Mouse (Mus musculus) gastrocnemius, postnatal 25 days (tissue): ENCODE results near the gene Fam171a1. TPM values are rescaled to one million over a fixed set of nuclear protein-coding genes. Genes with fewer than 3 reads are reported as not detected.

ENCODE experiments used
- DNase-seq: peaks from one replicate; pipeline ENCODE4 v3.0.0; 2022
- total RNA-seq, 2 experiments: library from RNA; stranded (reverse); gene quantifications; 1 replicate in 1 of 2; 2 replicates in 1 of 2; pipeline ENCODE4 v1.2.3; 2021

Fam171a1 gene
- total RNA-seq, 2 experiments from 2014 or later: 3.9 to 4.7 TPM

- no peak for DNase-seq
Measured at GRCm38 (mm10) chr2:3138308-3138707, 24.3 kb downstream of the Fam171a1 start.

DNA sequence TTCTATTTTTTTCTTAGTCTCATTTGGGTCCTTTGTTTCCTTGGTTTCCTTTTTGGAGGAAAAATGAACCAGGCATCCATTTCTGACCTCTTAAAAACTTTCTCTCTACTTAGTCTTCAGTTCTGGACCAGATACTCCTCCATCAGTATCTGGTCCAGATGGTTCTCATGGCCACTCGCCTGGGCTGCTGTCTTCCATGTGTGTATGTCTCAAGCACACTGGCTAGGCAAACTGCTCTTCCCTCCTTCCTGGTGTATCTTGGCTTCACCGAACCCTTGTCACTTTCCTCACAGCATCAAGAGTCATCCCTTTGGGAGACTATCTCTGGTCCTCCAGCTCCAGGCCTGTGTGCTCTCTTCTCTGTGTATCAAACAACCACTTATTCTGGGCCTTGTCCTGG, 25.0 kb downstream of the Fam171a1 start:
- DNase-seq: no peak

- DNase-seq: no peak
Measured at GRCm38 (mm10) chr2:3139578-3139977, 25.6 kb downstream of the Fam171a1 start.

GRCm38 (mm10) chr2:3140585-3140984, 26.6 kb downstream of the Fam171a1 start:
- no peak for DNase-seq

- DNase-seq: no peak
Measured at GRCm38 (mm10) chr2:3141804-3142203, 27.8 kb downstream of the Fam171a1 start.

DNA sequence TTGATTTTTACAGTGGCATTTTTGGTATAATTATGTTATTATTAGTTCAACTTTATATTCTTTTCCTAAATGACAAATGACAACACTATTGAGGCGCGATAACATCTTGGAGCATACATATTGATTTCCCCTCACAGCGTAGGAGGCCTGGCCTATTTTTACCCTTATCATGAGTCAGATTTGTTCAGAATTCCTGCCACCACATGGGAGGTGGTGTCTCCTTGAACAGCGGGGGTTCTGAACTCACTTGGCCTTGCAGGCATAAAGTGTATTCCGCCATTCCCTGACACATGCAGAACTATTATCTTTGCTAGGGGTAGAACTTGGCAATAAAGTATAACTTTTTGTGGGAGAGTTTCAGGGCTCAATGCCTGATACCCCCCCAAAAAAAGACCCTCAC, 30.3 kb downstream of the Fam171a1 start:
- no peak for DNase-seq

DNA sequence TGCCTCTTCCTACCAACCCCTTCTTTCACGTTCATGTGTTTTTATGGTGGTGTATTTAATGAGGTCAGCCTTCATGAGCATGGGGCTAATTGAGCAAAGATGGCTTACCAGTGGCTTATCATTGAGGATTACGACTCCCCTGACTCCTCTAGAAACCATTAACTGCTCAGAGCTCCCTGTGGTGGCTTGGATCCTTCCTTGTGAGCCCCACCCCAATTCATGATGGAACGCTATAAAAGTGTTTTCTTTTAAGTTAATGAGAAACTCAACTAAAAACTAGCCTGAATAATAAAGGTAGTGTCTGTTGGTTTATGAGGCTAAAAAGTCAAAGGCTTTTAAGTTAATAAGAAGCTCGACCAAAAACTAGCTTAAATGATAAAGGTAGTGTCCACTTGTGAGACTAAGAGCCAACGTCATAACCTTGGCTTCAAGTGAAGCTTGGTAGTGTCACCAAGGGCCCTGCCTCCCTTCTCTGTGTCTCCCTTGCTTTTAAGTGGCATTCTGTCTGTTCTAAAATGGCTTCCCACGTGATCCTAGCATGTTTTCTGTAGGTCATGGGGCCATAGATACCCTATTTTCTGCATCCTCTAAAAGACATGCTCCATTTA, 33.6 kb downstream of the Fam171a1 start:
- DNase-seq: no peak

GRCm38 (mm10) chr2:3148731-3149130, 34.7 kb downstream of the Fam171a1 start:
- DNase-seq: no peak

DNA sequence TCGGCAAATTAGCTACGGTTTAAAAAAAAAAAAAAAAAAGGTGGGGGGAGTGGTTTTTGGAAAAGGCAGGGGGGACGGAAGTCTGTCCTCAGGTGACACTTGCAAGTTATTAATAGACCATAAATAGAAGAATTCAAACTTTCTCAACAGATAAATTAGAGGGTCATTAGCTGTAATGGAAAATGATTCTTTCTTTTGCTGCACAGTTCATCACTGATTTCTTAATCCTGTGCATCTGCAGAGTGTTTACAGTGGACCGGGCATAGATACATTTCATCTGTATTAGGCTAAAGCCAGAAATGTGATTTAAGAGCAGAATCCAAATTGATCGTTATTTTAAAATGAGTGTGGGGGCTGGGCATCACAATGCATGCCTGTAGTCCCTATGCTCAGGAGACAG, 36.3 kb downstream of the Fam171a1 start:
- no peak for DNase-seq

- DNase-seq: no peak
Measured at GRCm38 (mm10) chr2:3151336-3151735, 37.3 kb downstream of the Fam171a1 start.

- no peak for DNase-seq
Measured at GRCm38 (mm10) chr2:3154091-3154665, 40.2 kb downstream of the Fam171a1 start.

DNA sequence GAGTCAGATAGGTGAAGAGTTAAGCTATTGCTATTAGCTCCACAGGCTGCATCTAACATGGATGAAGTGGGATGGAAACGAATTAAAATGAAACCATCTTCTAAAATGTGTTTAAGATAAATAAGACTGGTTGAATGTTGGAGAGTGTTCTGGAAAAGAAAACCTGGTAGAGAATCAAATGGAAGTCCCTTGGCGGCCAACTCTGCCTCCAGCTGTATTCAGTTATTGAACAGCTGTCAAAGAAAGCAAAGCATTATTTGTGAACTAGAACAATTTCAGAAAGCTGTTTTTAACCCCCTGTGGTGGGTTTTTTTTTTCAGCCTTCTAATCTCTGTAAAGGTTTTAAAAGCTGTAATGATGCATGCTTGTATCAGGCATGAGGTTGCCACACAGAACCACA, 41.0 kb downstream of the Fam171a1 start:
- DNase-seq: no peak

DNA sequence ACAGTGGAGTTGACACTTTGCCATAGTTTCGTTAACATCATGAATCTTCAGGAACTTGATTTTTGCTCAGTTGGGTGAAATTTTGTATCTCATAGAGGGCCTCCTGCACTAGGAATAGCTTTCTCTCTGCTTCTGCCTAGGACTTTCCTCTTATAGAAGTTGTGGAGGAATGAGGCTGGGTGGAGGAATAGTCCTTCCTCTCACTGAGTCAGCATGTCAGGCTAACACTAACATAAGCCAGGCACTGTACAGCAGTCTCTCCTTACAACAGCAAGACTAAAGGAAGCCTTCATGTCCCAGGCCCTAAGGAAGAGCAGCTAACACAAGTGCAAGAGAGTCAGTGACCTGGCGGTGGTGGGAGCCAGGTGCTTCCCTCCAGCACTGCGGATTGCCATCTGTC, 43.0 kb downstream of the Fam171a1 start:
- DNase-seq: no peak

- DNase-seq: no peak
Measured at GRCm38 (mm10) chr2:3157661-3158344, 43.8 kb downstream of the Fam171a1 start.

DNA sequence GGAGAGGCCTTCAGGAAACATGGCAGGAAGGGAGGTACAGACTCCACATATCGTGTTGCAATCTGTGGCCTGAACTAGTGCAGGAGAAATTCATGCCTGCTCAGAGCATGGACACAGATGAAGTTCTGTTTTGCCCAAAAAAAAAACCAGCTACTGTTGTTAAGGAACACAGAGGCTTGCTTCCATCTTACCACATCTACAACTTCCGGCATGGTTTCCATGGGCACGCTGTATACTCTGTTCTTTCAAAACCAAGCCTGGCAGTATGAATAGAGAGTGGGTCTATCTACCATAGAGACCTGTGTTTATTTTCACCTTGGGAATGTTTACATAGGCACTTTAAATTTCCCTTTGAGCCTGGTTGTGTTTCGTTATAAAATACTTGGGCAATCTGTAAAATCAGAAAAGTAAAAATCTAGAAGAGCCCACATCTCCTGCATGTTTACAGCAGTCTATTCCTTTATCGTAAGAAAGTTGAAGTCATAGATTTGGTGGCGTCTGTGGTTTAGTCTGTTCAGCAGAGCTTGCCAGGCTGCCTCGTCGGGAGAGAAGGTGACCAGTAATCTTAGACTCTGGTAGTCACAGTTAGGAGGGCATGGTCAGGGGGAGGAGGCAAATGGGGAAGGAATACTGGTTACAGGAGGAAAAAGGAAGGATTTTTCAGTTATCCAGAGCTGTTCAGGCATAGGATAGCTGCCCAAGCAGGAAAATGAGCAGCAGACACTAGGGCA, 44.8 kb downstream of the Fam171a1 start:
- no peak for DNase-seq

GRCm38 (mm10) chr2:3161578-3161977, 47.6 kb downstream of the Fam171a1 start:
- DNase-seq: no peak

DNA sequence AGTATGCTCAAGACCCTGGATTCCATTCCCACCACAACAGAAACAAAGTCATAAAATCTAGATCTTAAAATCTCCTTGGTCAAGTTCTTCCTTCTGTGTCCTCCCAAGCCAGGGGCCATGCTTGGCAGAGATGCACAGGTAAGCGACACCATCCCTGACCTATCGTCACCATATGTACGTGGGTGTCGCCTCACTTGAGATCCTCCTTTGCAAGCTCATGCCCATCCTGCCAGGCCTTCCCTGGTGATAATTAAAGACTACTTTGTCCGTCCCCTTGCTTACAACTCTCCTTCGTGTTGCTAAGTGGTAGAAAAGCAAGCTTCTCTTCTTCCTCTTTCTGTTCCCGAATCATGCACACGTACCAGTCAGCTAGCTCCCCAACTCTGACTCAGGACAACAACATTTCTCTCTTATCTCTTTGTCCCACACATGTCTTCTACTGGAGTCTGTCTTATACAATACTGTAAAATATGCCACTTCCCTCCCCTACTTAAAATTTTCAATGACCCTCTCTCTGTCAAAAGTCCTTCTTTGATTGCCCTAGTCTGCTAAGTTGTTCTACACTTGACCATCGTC, 49.6 kb downstream of the Fam171a1 start:
- DNase-seq: no peak

GRCm38 (mm10) chr2:3165037-3165600, 51.1 kb downstream of the Fam171a1 start:
- no peak for DNase-seq

DNA sequence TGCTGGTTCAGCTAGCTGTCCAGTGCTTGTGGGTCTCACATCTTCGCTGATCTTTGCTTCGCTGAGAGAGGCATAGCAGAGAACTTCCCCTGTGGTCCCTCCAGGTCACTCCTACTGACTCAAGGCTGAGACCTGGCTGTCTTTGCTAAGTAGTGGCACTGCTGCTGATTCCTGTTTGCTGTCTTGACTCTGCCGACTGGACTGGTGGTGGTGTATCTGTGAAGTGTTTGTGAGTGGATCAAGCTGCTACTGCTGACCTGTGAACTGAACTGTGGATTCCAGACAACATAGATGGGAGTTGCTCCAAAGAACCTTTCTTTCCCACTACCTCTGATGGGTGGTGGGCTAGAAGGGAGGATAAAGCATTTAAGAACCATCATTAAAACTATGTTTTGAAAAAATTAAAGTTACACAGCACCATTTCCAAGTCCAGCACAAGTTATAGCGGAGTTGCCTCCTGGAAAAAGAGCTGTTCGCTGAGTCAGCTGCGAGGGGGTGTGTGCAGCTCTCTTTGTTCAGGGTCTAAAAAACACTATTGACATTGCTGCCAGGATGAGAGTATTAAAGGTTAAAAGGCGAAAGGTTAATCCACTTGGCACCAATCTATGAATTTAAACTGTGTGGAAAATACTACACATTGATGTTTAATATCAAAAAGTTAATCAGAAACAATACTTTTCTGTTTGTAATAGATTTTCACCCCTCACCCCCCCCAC, 52.0 kb downstream of the Fam171a1 start:
- DNase-seq: no peak

GRCm38 (mm10) chr2:3168719-3169402, 54.8 kb downstream of the Fam171a1 start:
- no peak for DNase-seq

DNA sequence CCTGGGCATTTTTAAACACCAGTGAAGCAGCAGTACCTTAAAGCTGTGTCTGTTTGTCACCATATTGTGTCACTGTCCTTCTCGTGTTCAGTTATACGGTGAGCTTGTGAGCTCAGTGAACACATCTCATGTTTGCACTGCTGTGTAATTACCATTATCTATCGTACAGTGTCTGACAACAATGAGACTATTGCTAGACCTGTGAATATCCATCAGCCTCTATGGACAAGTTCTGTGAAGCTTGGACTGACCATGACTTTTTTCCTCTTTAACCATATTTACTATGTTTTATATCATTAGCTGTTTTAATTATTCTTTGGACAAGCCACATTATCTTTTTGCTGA, 55.4 kb downstream of the Fam171a1 start:
- DNase-seq: no peak
